Mouse (Mus musculus) kidney, adult 2 months (tissue): ENCODE data around the gene Brinp3.

Source experiments
- CTCF ChIP-seq: fragments of 200-500 bp; conservative IDR thresholded peaks from 2 replicates; pipeline ENCODE4 v1.5.1; 2011; ENCODE audit warnings: low read depth, mild to moderate bottlenecking, control low read depth, low read length, moderate library complexity, mixed read lengths; ENCODE audit not compliant: insufficient read depth, insufficient read length
- POLR2A ChIP-seq: fragments of 200-500 bp; IDR thresholded peaks from one replicate; pipeline ENCODE4 v1.6.1; 2011; ENCODE audit warnings: low read depth, low read length, control low read depth

GRCm38 (mm10) chr1:146799986-146800553, 305.5 kb downstream of the Brinp3 start:
- no peak for TF ChIP-seq CTCF
- TF ChIP-seq POLR2A: no peak
